Mouse (Mus musculus) fibroblast of lung, adult 2 months (primary cell): ENCODE measurements around the gene Cd200r4.

Source experiments
- DNase-seq: peaks from one replicate; pipeline ENCODE4 v3.0.0-alpha.2; 2011; ENCODE audit warnings: low read depth

Gene Cd200r4

GRCm38 (mm10) chr16:44876625-44877024 is 65.1 kb downstream of the Cd200r4 start:
- DNase-seq = no peak

DNA sequence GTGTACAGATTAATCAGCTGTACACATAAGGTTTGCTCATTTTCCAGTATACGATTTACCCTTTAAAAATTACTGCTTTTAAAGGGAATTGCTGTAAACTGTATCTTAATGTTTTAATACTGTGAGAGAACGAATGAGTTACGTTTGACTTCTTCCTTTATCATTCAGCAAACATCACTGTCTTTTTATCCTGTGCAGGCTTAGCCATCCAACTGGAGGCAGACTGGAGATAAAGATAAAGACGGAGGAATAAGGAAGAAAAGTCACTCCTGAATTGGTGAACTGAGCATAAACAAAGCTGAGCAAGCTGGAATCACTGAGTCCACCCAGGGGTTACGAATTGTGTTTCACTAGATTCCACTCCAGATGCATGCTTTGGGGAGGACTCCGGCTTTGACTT is 66.1 kb downstream of the Cd200r4 start:
- no peak for DNase-seq
